Mouse (Mus musculus) MEL (cell line): ENCODE data around the gene Kcnk2.

Source experiments
- CTCF ChIP-seq, 3 experiments: IDR thresholded peaks in 2 of 3; conservative IDR thresholded peaks in 1 of 3; 2 replicates each; pipeline ENCODE4 v1.5.1; 2011 to 2012; ENCODE audit warnings: low read length in 3 of 3, low read depth in 2 of 3, mild to moderate bottlenecking in 2 of 3, improper control_type of control experiment in 1 of 3, inconsistent platforms in 1 of 3, mixed read lengths in 1 of 3, moderate library complexity in 1 of 3; ENCODE audit not compliant: control insufficient read depth in 1 of 3, insufficient read depth in 1 of 3, poor library complexity in 1 of 3, severe bottlenecking in 1 of 3
- EP300 ChIP-seq, 2 experiments: IDR thresholded peaks; 2 replicates each; pipeline ENCODE4 v1.6.1; 2011; ENCODE audit warnings: improper control_type of control experiment in 2 of 2, low read length in 2 of 2, low read depth in 1 of 2, mild to moderate bottlenecking in 1 of 2
- HCFC1 ChIP-seq: IDR thresholded peaks from 2 replicates; pipeline ENCODE4 v1.6.1; 2012; ENCODE audit warnings: low read depth, mild to moderate bottlenecking, inconsistent platforms, low read length, improper control_type of control experiment, moderate library complexity
- NELFE ChIP-seq: IDR thresholded peaks from 2 replicates; pipeline ENCODE4 v1.6.1; 2011; ENCODE audit warnings: low read depth, low read length, improper control_type of control experiment
- POLR2A ChIP-seq, 2 experiments: IDR thresholded peaks; 2 replicates each; pipeline ENCODE4 v1.6.1; 2011 to 2012; ENCODE audit warnings: low read length in 2 of 2, mild to moderate bottlenecking in 2 of 2, control low read depth in 1 of 2, improper control_type of control experiment in 1 of 2, low read depth in 1 of 2, moderate library complexity in 1 of 2; ENCODE audit not compliant: control insufficient read depth in 1 of 2, insufficient read depth in 1 of 2, poor library complexity in 1 of 2
- SMC3 ChIP-seq: IDR thresholded peaks from 2 replicates; pipeline ENCODE4 v1.6.1; 2011; ENCODE audit warnings: low read depth, low read length, improper control_type of control experiment
- ZC3H11A ChIP-seq: IDR thresholded peaks from 2 replicates; pipeline ENCODE4 v1.6.1; 2012; ENCODE audit warnings: low read depth, mild to moderate bottlenecking, inconsistent platforms, low read length, improper control_type of control experiment
- ZNF384 ChIP-seq: IDR thresholded peaks from 2 replicates; pipeline ENCODE4 v1.6.1; 2012; ENCODE audit warnings: low read depth, mild to moderate bottlenecking, inconsistent platforms, low read length, improper control_type of control experiment

GRCm38 (mm10) chr1:189228222-189229084, 173.6 kb downstream of the Kcnk2 start:
- TF ChIP-seq NELFE (no peak), CTCF (IDR thresholded peaks at IDR 0.05 in 2 of 3, conservative IDR thresholded peaks at IDR 0.05 in 1 of 3; ENCODE audit: control insufficient read depth in 1 of 3, insufficient read depth in 1 of 3, low read depth in 2 of 3, low read length in 3 of 3, poor library complexity in 1 of 3, severe bottlenecking in 1 of 3) (no peak), ZNF384 (no peak), ZC3H11A (no peak), EP300 (IDR thresholded peaks at IDR 0.05; ENCODE audit: low read depth in 1 of 2, low read length in 2 of 2) (no peak), HCFC1 (no peak), SMC3 (no peak), POLR2A (IDR thresholded peaks at IDR 0.05; ENCODE audit: control insufficient read depth in 1 of 2, insufficient read depth in 1 of 2, low read depth in 1 of 2, low read length in 2 of 2, poor library complexity in 1 of 2) (no peak)
